Mouse (Mus musculus): Measurements from ENCODE around the gene Apol7a. TPM values are rescaled to one million over a fixed set of nuclear protein-coding genes. Genes with fewer than 3 reads are reported as not detected.

Gene Apol7a
- polyA plus RNA-seq, 1 experiment from 2014 or later = 0.10 TPM

- Histone ChIP-seq H3K36me3 (ENCODE audit: control insufficient read depth, insufficient read depth, low read length) (no peaks in the 10 kb centered on the region), H3K27me3 (ENCODE audit: control insufficient read depth, insufficient read depth, low read depth, low read length) (no peaks in the 10 kb centered on the region), H3K4me2 (ENCODE audit: low read depth, low read length) (peak overlapping the region; percentile 51), H3K4me1 (replicated peaks; ENCODE audit: control insufficient read depth, insufficient read depth, low read length) (peaks cover 27% of the 10 kb centered on the region), H3K27ac (ENCODE audit: low read length) (peak overlapping the region; percentile 90), H3K9ac (ENCODE audit: low read length) (peak overlapping the region; percentile 51), H3K4me3 (ENCODE audit: low read length) (peak overlapping the region; percentile 28), H3K9me3 (ENCODE audit: control insufficient read depth, low read length) (no peaks in the 10 kb centered on the region)
- WGBS = under 1% methylated on average over 26 of the region's 26 CpGs
- ATAC-seq (ENCODE audit: low read depth) = peak; percentile 89
Observed at GRCm38 (mm10) chr15:77366706-77367484, 32.0 kb downstream of the Apol7a start.

- peak overlapping the region; percentile 19; the same call in 1 of the 2 replicates for H3K9ac ChIP-seq (ENCODE audit: low read length)
- peak overlapping the region; percentile 51; the same call in 1 of the 2 replicates for H3K4me2 ChIP-seq (ENCODE audit: low read depth, low read length)
- H3K36me3 ChIP-seq (ENCODE audit: control insufficient read depth, insufficient read depth, low read length) = no peaks in the 10 kb centered on the region
- H3K27ac ChIP-seq (ENCODE audit: low read length) = peak overlapping the region; percentile 90
- no peaks in the 10 kb centered on the region for H3K9me3 ChIP-seq (ENCODE audit: control insufficient read depth, low read length)
- ATAC-seq (ENCODE audit: low read depth) = no peak
- 51% methylated on average over 9 of the region's 9 CpGs for WGBS
- peaks cover 27% of the 10 kb centered on the region for H3K4me1 ChIP-seq (replicated peaks; ENCODE audit: control insufficient read depth, insufficient read depth, low read length)
- no peaks in the 10 kb centered on the region for H3K27me3 ChIP-seq (ENCODE audit: control insufficient read depth, insufficient read depth, low read depth, low read length)
- H3K4me3 ChIP-seq (ENCODE audit: low read length) = no peak overlapping the region
Observed at GRCm38 (mm10) chr15:77365700-77366570, 33.0 kb downstream of the Apol7a start.

GRCm38 (mm10) chr15:77364026-77364425, 34.9 kb downstream of the Apol7a start:
- WGBS = 72% methylated on average over 3 of the region's 3 CpGs
- Histone ChIP-seq H3K9ac (ENCODE audit: low read length) (no peak overlapping the region), H3K27me3 (ENCODE audit: control insufficient read depth, insufficient read depth, low read depth, low read length) (no peaks in the 10 kb centered on the region), H3K36me3 (ENCODE audit: control insufficient read depth, insufficient read depth, low read length) (no peaks in the 10 kb centered on the region), H3K4me1 (replicated peaks; ENCODE audit: control insufficient read depth, insufficient read depth, low read length) (peaks cover 27% of the 10 kb centered on the region), H3K27ac (ENCODE audit: low read length) (no peak overlapping the region), H3K9me3 (ENCODE audit: control insufficient read depth, low read length) (no peaks in the 10 kb centered on the region), H3K4me2 (ENCODE audit: low read depth, low read length) (no peak overlapping the region), H3K4me3 (ENCODE audit: low read length) (no peak overlapping the region)
- ATAC-seq (ENCODE audit: low read depth) = no peak

- no peak overlapping the region for H3K4me3 ChIP-seq (ENCODE audit: low read length)
- no peaks in the 10 kb centered on the region for H3K36me3 ChIP-seq (ENCODE audit: control insufficient read depth, insufficient read depth, low read length)
- H3K9me3 ChIP-seq (ENCODE audit: control insufficient read depth, low read length) = no peaks in the 10 kb centered on the region
- H3K4me2 ChIP-seq (ENCODE audit: low read depth, low read length) = no peak overlapping the region
- WGBS = 55% methylated on average over 6 of the region's 6 CpGs
- H3K9ac ChIP-seq (ENCODE audit: low read length) = no peak overlapping the region
- H3K4me1 ChIP-seq (replicated peaks; ENCODE audit: control insufficient read depth, insufficient read depth, low read length) = peaks cover 28% of the 10 kb centered on the region
- ATAC-seq (ENCODE audit: low read depth) = no peak
- no peaks in the 10 kb centered on the region for H3K27me3 ChIP-seq (ENCODE audit: control insufficient read depth, insufficient read depth, low read depth, low read length)
- H3K27ac ChIP-seq (ENCODE audit: low read length) = no peak overlapping the region
Observed at GRCm38 (mm10) chr15:77363578-77363977, 35.3 kb downstream of the Apol7a start.

GRCm38 (mm10) chr15:77362952-77363351, 36.0 kb downstream of the Apol7a start:
- Histone ChIP-seq H3K27me3 (ENCODE audit: control insufficient read depth, insufficient read depth, low read depth, low read length) (no peaks in the 10 kb centered on the region), H3K4me1 (replicated peaks; ENCODE audit: control insufficient read depth, insufficient read depth, low read length) (peaks cover 21% of the 10 kb centered on the region), H3K9me3 (ENCODE audit: control insufficient read depth, low read length) (no peaks in the 10 kb centered on the region), H3K27ac (ENCODE audit: low read length) (no peak overlapping the region), H3K36me3 (ENCODE audit: control insufficient read depth, insufficient read depth, low read length) (no peaks in the 10 kb centered on the region), H3K9ac (ENCODE audit: low read length) (no peak overlapping the region), H3K4me2 (ENCODE audit: low read depth, low read length) (no peak overlapping the region), H3K4me3 (ENCODE audit: low read length) (no peak overlapping the region)
- ATAC-seq (ENCODE audit: low read depth) = no peak
- 18% methylated on average over 5 of the region's 5 CpGs for WGBS

- 91% methylated on average over 8 of the region's 8 CpGs for WGBS
- Histone ChIP-seq H3K27me3 (ENCODE audit: control insufficient read depth, insufficient read depth, low read depth, low read length) (no peaks in the 10 kb centered on the region), H3K9me3 (ENCODE audit: control insufficient read depth, low read length) (no peaks in the 10 kb centered on the region), H3K4me3 (ENCODE audit: low read length) (no peak overlapping the region), H3K36me3 (ENCODE audit: control insufficient read depth, insufficient read depth, low read length) (no peaks in the 10 kb centered on the region), H3K27ac (ENCODE audit: low read length) (no peak overlapping the region), H3K4me1 (replicated peaks; ENCODE audit: control insufficient read depth, insufficient read depth, low read length) (peaks cover 14% of the 10 kb centered on the region), H3K9ac (ENCODE audit: low read length) (no peak overlapping the region), H3K4me2 (ENCODE audit: low read depth, low read length) (no peak overlapping the region)
- ATAC-seq (ENCODE audit: low read depth) = no peak
Observed at GRCm38 (mm10) chr15:77359905-77360304, 39.0 kb downstream of the Apol7a start.

GRCm38 (mm10) chr15:77359486-77359885, 39.4 kb downstream of the Apol7a start:
- H3K4me1 ChIP-seq (replicated peaks; ENCODE audit: control insufficient read depth, insufficient read depth, low read length) = peaks cover 14% of the 10 kb centered on the region
- H3K36me3 ChIP-seq (ENCODE audit: control insufficient read depth, insufficient read depth, low read length) = no peaks in the 10 kb centered on the region
- no peak overlapping the region for H3K27ac ChIP-seq (ENCODE audit: low read length)
- no peaks in the 10 kb centered on the region for H3K27me3 ChIP-seq (ENCODE audit: control insufficient read depth, insufficient read depth, low read depth, low read length)
- no peak overlapping the region for H3K9ac ChIP-seq (ENCODE audit: low read length)
- no peak overlapping the region for H3K4me2 ChIP-seq (ENCODE audit: low read depth, low read length)
- WGBS = 59% methylated on average over 9 of the region's 9 CpGs
- no peaks in the 10 kb centered on the region for H3K9me3 ChIP-seq (ENCODE audit: control insufficient read depth, low read length)
- no peak for ATAC-seq (ENCODE audit: low read depth)
- no peak overlapping the region for H3K4me3 ChIP-seq (ENCODE audit: low read length)

GRCm38 (mm10) chr15:77359084-77359483, 39.8 kb downstream of the Apol7a start:
- peak overlapping the region; percentile 29 for H3K4me3 ChIP-seq (ENCODE audit: low read length)
- H3K27ac ChIP-seq (ENCODE audit: low read length) = no peak overlapping the region
- H3K4me1 ChIP-seq (replicated peaks; ENCODE audit: control insufficient read depth, insufficient read depth, low read length) = peaks cover 14% of the 10 kb centered on the region
- H3K27me3 ChIP-seq (ENCODE audit: control insufficient read depth, insufficient read depth, low read depth, low read length) = no peaks in the 10 kb centered on the region
- no peaks in the 10 kb centered on the region for H3K9me3 ChIP-seq (ENCODE audit: control insufficient read depth, low read length)
- H3K9ac ChIP-seq (ENCODE audit: low read length) = peak overlapping the region; percentile 72
- H3K36me3 ChIP-seq (ENCODE audit: control insufficient read depth, insufficient read depth, low read length) = no peaks in the 10 kb centered on the region
- WGBS = 35% methylated on average over 6 of the region's 6 CpGs
- ATAC-seq (ENCODE audit: low read depth) = peak; percentile 10; the same call in 1 of the 2 replicates
- peak overlapping the region; percentile 67 for H3K4me2 ChIP-seq (ENCODE audit: low read depth, low read length)

Measured in lung, embryonic 16.5 days (tissue).